Mouse (Mus musculus): Measurements from ENCODE around the gene Phf11a.
"Not testable (repeated sequence)": the region's sequence is repeated elsewhere in the genome, so short reads cannot be mapped to it uniquely, and the experiment has no call there.

GRCm38 (mm10) chr14:59250350-59250749, 47.0 kb downstream of the Phf11a start:
- not testable (repeated sequence) for TF ChIP-seq CTCF (IDR thresholded peaks at IDR 0.05; ENCODE audit: low read depth, low read length); POLR2A (IDR thresholded peaks at IDR 0.05; ENCODE audit: insufficient read depth, low read length); EP300 (IDR thresholded peaks at IDR 0.05; ENCODE audit: insufficient read depth, low read depth, low read length)
